In genomic region chr12:33056074-33056473, GRCm38 (mm10) we compare ENCODE assay signal across 22 mouse cellular contexts. TPM values are rescaled to one million over a fixed set of nuclear protein-coding genes. Genes with fewer than 3 reads are reported as not detected.
"Had no signal": no experiment of that assay in that cellular context is flagged by ENCODE, and none has a peak within 500 bp of the region (broad histone marks: within the 10 kb centered on the region; RNA-seq: fewer than 3 reads in every experiment).

No protein-coding gene starts in this region.

- H3K4me2 ChIP-seq: liver, embryonic 13.5 days; liver, embryonic 15.5 days; lung, embryonic 15.5 days; midbrain, embryonic 12.5 days; neural tube, embryonic 13.5 days; neural tube, embryonic 15.5 days had no signal

- H3K4me3 ChIP-seq: liver, embryonic 13.5 days; liver, embryonic 15.5 days; lung, embryonic 15.5 days; megakaryocyte, embryonic 14.5 days; midbrain, embryonic 12.5 days; neural tube, embryonic 13.5 days; neural tube, embryonic 15.5 days had no signal

- H3K36me3 ChIP-seq: liver, embryonic 13.5 days; liver, embryonic 15.5 days; lung, embryonic 15.5 days; midbrain, embryonic 12.5 days; neural tube, embryonic 13.5 days; neural tube, embryonic 15.5 days had no signal

- H3K9ac ChIP-seq: liver, embryonic 13.5 days; liver, embryonic 15.5 days; liver, postnatal 0 days; lung, embryonic 15.5 days; midbrain, embryonic 12.5 days; neural tube, embryonic 13.5 days; neural tube, embryonic 15.5 days had no signal

- ATAC-seq: liver, postnatal 0 days; lung, postnatal 0 days had no signal

- DNase-seq: liver, embryonic 13.5 days; liver, postnatal 0 days; lung, postnatal 14 days; lung, postnatal 36 days; midbrain, embryonic 14.5 days; retina, postnatal 1 day; right cerebral cortex, adult 18-20 months; right cerebral cortex, postnatal 25 days; right cerebral cortex, postnatal 4 days; spleen, adult 18-20 months; thymus, adult 18-20 months; thymus, postnatal 14 days; thymus, postnatal 36 days had no signal

- H3K9me3 ChIP-seq: liver, embryonic 13.5 days; liver, embryonic 15.5 days; lung, embryonic 15.5 days; midbrain, embryonic 12.5 days; neural tube, embryonic 13.5 days; neural tube, embryonic 15.5 days had no signal

- H3K4me1 ChIP-seq: liver, embryonic 15.5 days had no signal

- H3K27me3 ChIP-seq: liver, embryonic 13.5 days; liver, embryonic 15.5 days; lung, embryonic 15.5 days; midbrain, embryonic 12.5 days; neural tube, embryonic 13.5 days; neural tube, embryonic 15.5 days had no signal

- H3K27ac ChIP-seq: liver, embryonic 13.5 days; liver, embryonic 15.5 days; lung, embryonic 15.5 days; macrophage; midbrain, embryonic 12.5 days had no signal

RNA-seq across cellular contexts. Expression of gene Cdhr3, which starts 36.6 kb away (rescaled TPM):
- polyA plus RNA-seq: liver, embryonic 13.5 days; liver, postnatal 0 days; macrophage; small intestine, adult 2 months had no signal
